ENCODE assay signal across 7 mouse cellular contexts in the genomic region with DNA sequence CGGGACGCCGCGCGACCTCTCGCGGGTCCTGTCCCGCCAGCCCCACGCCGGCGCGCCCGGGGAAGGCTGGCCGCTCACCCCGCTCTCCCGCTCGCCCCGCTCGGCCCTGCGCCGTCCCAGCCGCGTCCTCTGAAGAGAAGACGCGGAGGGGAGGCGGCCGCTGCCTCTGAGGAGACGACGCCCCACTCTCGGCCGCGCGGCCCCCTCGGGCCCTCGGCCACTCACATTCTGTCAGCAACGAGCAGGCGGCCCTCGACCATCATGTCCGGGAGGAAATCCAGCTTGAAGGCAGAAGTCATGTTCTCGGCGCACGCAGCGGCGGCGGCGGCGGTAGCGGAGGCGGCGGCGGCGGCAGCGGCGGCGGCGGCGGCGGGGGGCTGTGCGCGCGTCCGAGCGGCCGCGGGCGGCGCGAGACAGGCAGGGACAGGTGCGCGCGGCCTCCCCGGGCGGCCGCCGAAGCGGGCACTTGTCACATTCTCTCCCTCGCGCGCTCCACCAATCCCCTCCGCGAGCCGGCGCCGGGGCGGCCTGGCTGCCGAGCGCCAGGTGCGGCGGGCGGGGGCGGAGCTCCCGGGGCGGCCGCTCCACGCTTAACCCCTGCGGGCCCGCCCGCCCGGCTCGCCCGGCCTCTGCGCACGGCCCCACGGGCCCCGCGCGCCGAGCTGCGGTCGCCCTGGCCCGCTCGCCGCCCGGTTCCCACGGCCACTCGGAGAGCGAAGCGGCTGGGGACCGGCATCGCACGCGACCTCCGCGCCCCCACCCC.
DNase-seq lines count a peak whose midpoint lies in the region; ATAC-seq lines count a peak whose summit lies in the region.

No protein-coding gene starts in this region.

- WGBS in liver, embryonic 13.5 days (ENCODE audit: insufficient replicate concordance) = under 1% methylated on average over 115 of the region's 124 CpGs
- under 1% methylated on average over 74 of the region's 124 CpGs for WGBS in stomach, embryonic 14.5 days

- no peaks in the 10 kb centered on the region; the same call in 1 of the 2 replicates for H3K4me1 ChIP-seq in liver, embryonic 13.5 days (replicated peaks)
- H3K4me1 ChIP-seq in stomach, embryonic 14.5 days (ENCODE audit: control insufficient read depth, insufficient read depth, low read length) = peaks cover 15% of the 10 kb centered on the region

- H3K36me3 ChIP-seq in liver, embryonic 13.5 days = no peaks in the 10 kb centered on the region
- no peaks in the 10 kb centered on the region for H3K36me3 ChIP-seq in stomach, embryonic 14.5 days (ENCODE audit: control insufficient read depth, insufficient read depth, low read length)

- peak overlapping the region; percentile 63 for H3K4me3 ChIP-seq in liver, embryonic 13.5 days (replicated peaks)
- peak overlapping the region; percentile 75 for H3K4me3 ChIP-seq in stomach, embryonic 14.5 days (ENCODE audit: low read depth, low read length)

- H3K27me3 ChIP-seq in liver, embryonic 13.5 days = peaks cover 55% of the 10 kb centered on the region
- H3K27me3 ChIP-seq in stomach, embryonic 14.5 days (ENCODE audit: control insufficient read depth, insufficient read depth, low read length) = peaks cover 5% of the 10 kb centered on the region; the same call in 1 of the 2 replicates

- H3K9me3 ChIP-seq in liver, embryonic 13.5 days (replicated peaks) = no peaks in the 10 kb centered on the region
- no peaks in the 10 kb centered on the region for H3K9me3 ChIP-seq in stomach, embryonic 14.5 days (ENCODE audit: control insufficient read depth, low read depth, low read length)

- peak overlapping the region; percentile 84 for H3K4me2 ChIP-seq in liver, embryonic 13.5 days
- H3K4me2 ChIP-seq in stomach, embryonic 14.5 days (replicated peaks; ENCODE audit: low read depth, low read length) = peak overlapping the region; percentile 90

- peak overlapping the region; percentile 43 for H3K9ac ChIP-seq in liver, embryonic 13.5 days
- peak overlapping the region; percentile 73 for H3K9ac ChIP-seq in stomach, embryonic 14.5 days (replicated peaks; ENCODE audit: low read depth, low read length)

- H3K27ac ChIP-seq in liver, embryonic 13.5 days = no peak overlapping the region
- peak overlapping the region; percentile 67; the same call in 1 of the 2 replicates for H3K27ac ChIP-seq in stomach, embryonic 14.5 days (ENCODE audit: low read length)

- peak; percentile 92 for ATAC-seq in liver, embryonic 13.5 days (ENCODE audit: low read depth)
- ATAC-seq in stomach, embryonic 14.5 days (ENCODE audit: insufficient number of reproducible peaks, insufficient read depth, low FRiP score, low read depth) = peak; percentile 92

- peak; percentile 37 for DNase-seq in adrenal gland, adult 8-10 months
- peak; percentile 72 for DNase-seq in embryo, embryonic 10 days (ENCODE audit: low spot score)
- DNase-seq in heart, adult 18-20 months = peak; percentile 70 to 79
- DNase-seq in kidney, adult 18-20 months = peak; percentile 73
- DNase-seq in liver, embryonic 13.5 days = peak; percentile 23
- peak; percentile 74 for DNase-seq in neural tube, embryonic 10.5 days (ENCODE audit: extremely low spot score, low spot score)

Comparison
In these comparisons a context has a peak if more than half of its experiments do, and no peak if none do; other contexts are left out.
1. DNase-seq: peak in every context shown above with its lines; median percentile 74 in heart, adult 18-20 months; 74 in neural tube, embryonic 10.5 days; 73 in kidney, adult 18-20 months; 72 in embryo, embryonic 10 days; 37 in adrenal gland, adult 8-10 months; 23 in liver, embryonic 13.5 days.